Mouse (Mus musculus): ENCODE measurements around the gene Fam210b.

DNA sequence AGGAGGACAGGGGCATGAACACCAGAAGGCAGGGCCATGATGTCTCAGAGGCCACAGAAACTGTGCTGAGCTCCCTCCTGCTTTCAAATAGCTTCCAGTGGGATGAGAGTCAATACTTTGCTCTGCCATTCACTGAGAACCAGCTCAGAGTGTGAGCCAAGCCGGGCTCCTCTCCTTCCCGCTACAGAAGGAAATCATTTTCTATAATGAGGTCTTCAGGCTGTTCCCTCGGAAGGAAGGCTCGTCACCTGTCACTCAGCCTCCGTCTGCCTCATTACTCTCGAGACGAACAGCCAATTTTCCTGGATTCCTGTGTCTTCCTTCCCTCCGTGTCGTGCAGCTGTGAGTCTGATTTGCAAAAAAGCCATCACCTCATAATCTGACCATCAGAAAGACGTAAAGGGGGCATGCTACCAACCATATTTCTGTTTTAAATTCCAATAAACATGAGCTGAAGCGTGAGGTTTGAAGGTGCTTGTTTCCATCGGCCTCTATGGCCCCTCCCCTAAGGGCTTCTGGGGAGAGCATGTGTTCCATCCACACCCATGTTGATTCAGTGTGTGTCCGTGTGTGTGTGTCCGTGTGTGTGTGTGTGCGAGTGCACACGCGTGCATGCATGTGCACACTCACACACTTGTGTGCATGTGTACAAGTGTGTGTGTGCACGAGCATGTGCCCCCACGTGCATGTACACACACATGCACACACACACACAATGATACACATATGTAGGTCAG lies 7.0 kb upstream of the Fam210b start:
- TF ChIP-seq CHD2 (IDR thresholded peaks at IDR 0.05; ENCODE audit: low read depth, low read length) (no peak), ZNF384 (IDR thresholded peaks at IDR 0.05; ENCODE audit: low read depth, low read length) (no peak)

Data from ES-E14 (cell line).